ENCODE assay signal across 13 mouse cellular contexts in genomic region chr4:46731590-46731989, GRCm38 (mm10).
DNase-seq lines count a peak whose midpoint lies in the region; ATAC-seq and TF ChIP-seq lines count a peak whose summit lies in the region.
"Had no signal": no experiment of that assay in that cellular context is flagged by ENCODE, and none has a peak within 500 bp of the region (broad histone marks: within the 10 kb centered on the region; RNA-seq: fewer than 3 reads in every experiment).

No protein-coding gene starts in this region.

- no peaks in the 10 kb centered on the region for H3K4me1 ChIP-seq in kidney, adult 2 months (ENCODE audit: control insufficient read depth, insufficient read depth, low read length)
- no peaks in the 10 kb centered on the region for H3K4me1 ChIP-seq in kidney, embryonic 16.5 days (ENCODE audit: insufficient read depth, low read length)
- peaks cover 40% of the 10 kb centered on the region for H3K4me1 ChIP-seq in forebrain, embryonic 12.5 days
- H3K4me1 ChIP-seq in neural tube, embryonic 13.5 days (replicated peaks) = peaks cover 55% of the 10 kb centered on the region
- H3K4me1 ChIP-seq: embryonic facial prominence, embryonic 15.5 days had no signal

- no peaks in the 10 kb centered on the region for H3K36me3 ChIP-seq in kidney, adult 2 months (ENCODE audit: control insufficient read depth, insufficient read depth, low read length)
- no peaks in the 10 kb centered on the region for H3K36me3 ChIP-seq in kidney, embryonic 16.5 days (ENCODE audit: insufficient read depth, low read length)
- H3K36me3 ChIP-seq in forebrain, embryonic 12.5 days (replicated peaks) = no peaks in the 10 kb centered on the region
- H3K36me3 ChIP-seq in neural tube, embryonic 13.5 days = no peaks in the 10 kb centered on the region
- H3K36me3 ChIP-seq: embryonic facial prominence, embryonic 15.5 days; heart, embryonic 12.5 days; limb, embryonic 12.5 days had no signal

- TF ChIP-seq CTCF in kidney, adult 2 months (conservative IDR thresholded peaks at IDR 0.05; ENCODE audit: insufficient read depth, insufficient read length, low read depth, low read length) = no peak

- no peak overlapping the region for H3K4me2 ChIP-seq in kidney, embryonic 16.5 days (replicated peaks; ENCODE audit: low read depth, low read length)
- H3K4me2 ChIP-seq in forebrain, embryonic 12.5 days = no peak overlapping the region
- no peak overlapping the region for H3K4me2 ChIP-seq in neural tube, embryonic 13.5 days
- H3K4me2 ChIP-seq: embryonic facial prominence, embryonic 15.5 days; heart, embryonic 12.5 days; limb, embryonic 12.5 days had no signal

- H3K27me3 ChIP-seq in kidney, adult 2 months (replicated peaks; ENCODE audit: control insufficient read depth, insufficient read depth, low read length) = no peaks in the 10 kb centered on the region
- no peaks in the 10 kb centered on the region for H3K27me3 ChIP-seq in kidney, embryonic 16.5 days (ENCODE audit: insufficient read depth, low read length)
- no peaks in the 10 kb centered on the region for H3K27me3 ChIP-seq in forebrain, embryonic 12.5 days
- H3K27me3 ChIP-seq in neural tube, embryonic 13.5 days = peaks cover 6% of the 10 kb centered on the region; the same call in 1 of the 2 replicates
- H3K27me3 ChIP-seq: embryonic facial prominence, embryonic 15.5 days had no signal

- no peak overlapping the region for H3K9ac ChIP-seq in kidney, embryonic 16.5 days (replicated peaks; ENCODE audit: low read length)
- no peak overlapping the region for H3K9ac ChIP-seq in forebrain, embryonic 12.5 days
- H3K9ac ChIP-seq in neural tube, embryonic 13.5 days = 0 out of 2 replicates have a peak overlapping the region, but pooled peaks have one; percentile 26
- H3K9ac ChIP-seq: embryonic facial prominence, embryonic 15.5 days; heart, embryonic 12.5 days; limb, embryonic 12.5 days had no signal

- no peak for ATAC-seq in kidney, embryonic 16.5 days (ENCODE audit: low FRiP score, low TSS enrichment)
- peak; percentile 51 for ATAC-seq in forebrain, embryonic 12.5 days (ENCODE audit: low FRiP score)
- ATAC-seq in neural tube, embryonic 13.5 days (ENCODE audit: low read depth) = no peak
- ATAC-seq in inflammation-experienced regulatory T-cells, adult 6 months = no peak

- TF ChIP-seq POLR2A in kidney, adult 2 months (IDR thresholded peaks at IDR 0.05; ENCODE audit: low read depth, low read length) = no peak

- WGBS in kidney, adult 2 months = 20% methylated on average over 8 of the region's 8 CpGs
- WGBS in kidney, embryonic 16.5 days = 10% methylated on average over 8 of the region's 8 CpGs
- 12% methylated on average over 8 of the region's 8 CpGs for WGBS in forebrain, embryonic 12.5 days
- WGBS in neural tube, embryonic 13.5 days = 8% methylated on average over 8 of the region's 8 CpGs

- peak; percentile 30 for DNase-seq in kidney, adult 2 months
- peak; percentile 36 for DNase-seq in kidney, postnatal 14 days
- no peak for DNase-seq in gastrocnemius, postnatal 4 days (ENCODE audit: low spot score in 2 of 2)
- DNase-seq in thymus, postnatal 14 days = no peak
- DNase-seq: lung, postnatal 10 days had no signal

- no peaks in the 10 kb centered on the region for H3K9me3 ChIP-seq in kidney, embryonic 16.5 days (ENCODE audit: low read length)
- H3K9me3 ChIP-seq in forebrain, embryonic 12.5 days = no peaks in the 10 kb centered on the region
- H3K9me3 ChIP-seq in neural tube, embryonic 13.5 days = no peaks in the 10 kb centered on the region
- H3K9me3 ChIP-seq: embryonic facial prominence, embryonic 15.5 days; heart, embryonic 12.5 days; limb, embryonic 12.5 days had no signal

- no peak overlapping the region for H3K27ac ChIP-seq in kidney, adult 2 months (ENCODE audit: insufficient read depth, low read depth, low read length)
- no peak overlapping the region for H3K27ac ChIP-seq in kidney, embryonic 16.5 days (ENCODE audit: low read length)
- H3K27ac ChIP-seq in forebrain, embryonic 12.5 days = peak overlapping the region; percentile 54; the same call in 1 of the 2 replicates
- H3K27ac ChIP-seq in neural tube, embryonic 13.5 days (replicated peaks) = peak overlapping the region; percentile 71
- H3K27ac ChIP-seq: embryonic facial prominence, embryonic 15.5 days; kidney, postnatal 0 days; limb, embryonic 12.5 days had no signal

- no peak overlapping the region for H3K4me3 ChIP-seq in kidney, adult 2 months (ENCODE audit: insufficient read depth, low read depth, low read length)
- H3K4me3 ChIP-seq in kidney, embryonic 16.5 days (ENCODE audit: low read length) = no peak overlapping the region
- H3K4me3 ChIP-seq in forebrain, embryonic 12.5 days (replicated peaks) = no peak overlapping the region
- H3K4me3 ChIP-seq in neural tube, embryonic 13.5 days = no peak overlapping the region
- H3K4me3 ChIP-seq: embryonic facial prominence, embryonic 15.5 days; heart, embryonic 12.5 days; limb, embryonic 12.5 days had no signal

Comparison
In these comparisons a context has a peak if more than half of its experiments do, and no peak if none do; other contexts are left out.
1. DNase-seq: peak in kidney, adult 2 months (single experiment) and kidney, postnatal 14 days (single experiment); none in gastrocnemius, postnatal 4 days (0 of 2) and thymus, postnatal 14 days (single experiment).
2. H3K27ac ChIP-seq: peak in forebrain, embryonic 12.5 days (single experiment) and neural tube, embryonic 13.5 days (single experiment); none in kidney, adult 2 months (single experiment) and kidney, embryonic 16.5 days (single experiment).